Mouse (Mus musculus): ENCODE measurements at regions not wholly inside any gene's neighbourhood (a gene's known extent, or its start where the extent isn't known, plus 50 kb on each side); places are given as distances from the start of the nearest gene placed in this dataset.

DNA sequence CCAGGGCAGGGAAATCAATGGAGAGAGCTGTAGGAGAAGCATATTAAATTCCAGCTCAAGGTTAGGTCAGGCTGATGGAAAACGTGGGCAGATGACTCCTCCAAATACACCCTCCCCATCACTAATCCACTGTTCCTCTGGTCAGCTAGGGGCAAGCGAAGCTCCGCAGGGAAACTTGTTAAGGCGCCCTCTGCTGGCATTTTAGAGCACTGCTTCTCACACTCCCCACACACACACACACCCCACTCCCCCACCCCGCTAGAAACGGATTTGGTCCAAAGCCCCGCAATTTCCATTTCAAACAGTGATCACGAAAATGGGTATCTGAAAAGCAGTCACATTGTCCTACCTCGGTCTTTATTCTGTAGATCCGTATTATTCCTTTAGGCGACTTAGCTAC is 259.0 kb upstream of the Gpc5 start:
- 69% methylated on average over 11 of the region's 11 CpGs for WGBS
- ATAC-seq (ENCODE audit: low read depth): no peak
- Histone ChIP-seq H3K36me3 (ENCODE audit: control insufficient read depth, insufficient read depth, low read length) (no peaks in the 10 kb centered on the region), H3K4me1 (replicated peaks; ENCODE audit: control insufficient read depth, insufficient read depth, low read length) (peaks cover 4% of the 10 kb centered on the region), H3K4me2 (ENCODE audit: low read depth, low read length) (no peak overlapping the region), H3K27me3 (ENCODE audit: control insufficient read depth, insufficient read depth, low read depth, low read length) (no peaks in the 10 kb centered on the region), H3K9me3 (ENCODE audit: control insufficient read depth, low read length) (no peaks in the 10 kb centered on the region), H3K27ac (ENCODE audit: low read length) (no peak overlapping the region), H3K9ac (ENCODE audit: low read length) (no peak overlapping the region), H3K4me3 (ENCODE audit: low read length) (no peak overlapping the region)

DNA sequence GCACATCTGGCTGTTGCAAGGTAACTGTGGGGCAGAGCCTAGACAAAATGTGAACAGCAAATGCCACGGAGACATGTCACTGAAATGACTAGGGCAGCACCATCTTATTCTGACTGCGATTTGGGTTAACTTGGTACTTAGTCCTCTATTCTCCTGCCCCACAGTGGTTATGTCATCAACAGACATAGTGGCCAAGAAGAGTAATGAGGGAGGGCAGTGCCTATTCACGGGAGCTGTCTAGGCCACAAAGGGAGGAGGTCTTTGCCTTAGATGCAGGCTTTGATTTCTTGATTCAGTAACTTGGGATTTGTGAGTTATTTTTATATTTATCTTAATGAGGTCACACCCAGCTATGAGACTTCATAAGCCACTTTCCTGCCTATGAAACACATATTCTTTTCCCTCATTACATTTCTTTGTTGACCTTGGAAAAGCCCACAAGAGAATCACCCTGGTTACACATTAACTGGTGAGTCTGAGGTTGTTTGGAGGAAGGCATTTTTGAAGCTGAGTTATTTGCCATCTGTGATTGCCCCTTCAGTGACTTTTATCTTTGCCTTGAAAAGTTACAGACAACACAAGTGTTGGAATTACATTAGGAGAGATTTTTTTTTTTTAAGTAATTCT is 255.2 kb upstream of the Gpc5 start:
- ATAC-seq (ENCODE audit: low read depth): no peak
- 53% methylated on average over 3 of the region's 3 CpGs for WGBS

DNA sequence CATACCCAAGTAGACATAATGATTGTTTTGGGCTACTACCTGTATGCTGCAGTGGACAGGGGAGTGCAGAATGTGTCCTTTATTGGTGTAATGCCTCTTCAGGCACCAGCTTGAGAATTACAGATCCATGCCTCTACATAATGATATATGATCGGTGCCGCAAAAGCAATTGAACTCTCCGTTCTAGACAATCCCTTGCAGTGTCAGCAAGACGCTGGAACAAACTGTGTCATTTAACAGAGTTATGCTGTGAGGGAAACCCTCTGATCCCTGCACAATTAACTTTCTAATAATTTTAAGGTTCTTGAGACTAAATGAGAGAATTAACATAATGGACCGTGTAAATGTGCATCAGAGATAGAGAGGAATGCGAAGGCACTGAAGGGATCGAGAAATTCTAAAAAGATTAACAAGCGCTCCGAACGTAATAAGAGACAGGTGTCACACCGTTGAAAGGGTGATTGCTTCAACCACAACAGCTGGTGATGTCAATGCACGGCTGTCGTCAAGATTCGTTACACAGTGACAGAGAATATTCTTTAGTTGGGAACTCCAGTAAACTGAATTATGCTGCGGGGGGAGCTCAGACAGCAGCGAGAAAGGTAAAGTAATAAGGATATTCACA is 254.3 kb upstream of the Gpc5 start:
- Histone ChIP-seq H3K36me3 (ENCODE audit: control insufficient read depth, insufficient read depth, low read length) (no peaks in the 10 kb centered on the region), H3K9me3 (ENCODE audit: control insufficient read depth, low read length) (no peaks in the 10 kb centered on the region), H3K4me1 (replicated peaks; ENCODE audit: control insufficient read depth, insufficient read depth, low read length) (no peaks in the 10 kb centered on the region), H3K27me3 (ENCODE audit: control insufficient read depth, insufficient read depth, low read depth, low read length) (no peaks in the 10 kb centered on the region), H3K27ac (ENCODE audit: low read length) (no peak overlapping the region), H3K9ac (ENCODE audit: low read length) (no peak overlapping the region), H3K4me2 (ENCODE audit: low read depth, low read length) (no peak overlapping the region), H3K4me3 (ENCODE audit: low read length) (no peak overlapping the region)
- ATAC-seq (ENCODE audit: low read depth): no peak
- WGBS: 53% methylated on average over 16 of the region's 16 CpGs

More for the DNA sequence above, 255.2 kb upstream of the Gpc5 start:
- Histone ChIP-seq H3K27ac (ENCODE audit: low read length) (no peak overlapping the region), H3K9ac (ENCODE audit: low read length) (no peak overlapping the region), H3K27me3 (ENCODE audit: control insufficient read depth, insufficient read depth, low read depth, low read length) (no peaks in the 10 kb centered on the region), H3K4me3 (ENCODE audit: low read length) (no peak overlapping the region), H3K4me1 (replicated peaks; ENCODE audit: control insufficient read depth, insufficient read depth, low read length) (no peaks in the 10 kb centered on the region), H3K4me2 (ENCODE audit: low read depth, low read length) (no peak overlapping the region), H3K9me3 (ENCODE audit: control insufficient read depth, low read length) (no peaks in the 10 kb centered on the region), H3K36me3 (ENCODE audit: control insufficient read depth, insufficient read depth, low read length) (no peaks in the 10 kb centered on the region)

DNA sequence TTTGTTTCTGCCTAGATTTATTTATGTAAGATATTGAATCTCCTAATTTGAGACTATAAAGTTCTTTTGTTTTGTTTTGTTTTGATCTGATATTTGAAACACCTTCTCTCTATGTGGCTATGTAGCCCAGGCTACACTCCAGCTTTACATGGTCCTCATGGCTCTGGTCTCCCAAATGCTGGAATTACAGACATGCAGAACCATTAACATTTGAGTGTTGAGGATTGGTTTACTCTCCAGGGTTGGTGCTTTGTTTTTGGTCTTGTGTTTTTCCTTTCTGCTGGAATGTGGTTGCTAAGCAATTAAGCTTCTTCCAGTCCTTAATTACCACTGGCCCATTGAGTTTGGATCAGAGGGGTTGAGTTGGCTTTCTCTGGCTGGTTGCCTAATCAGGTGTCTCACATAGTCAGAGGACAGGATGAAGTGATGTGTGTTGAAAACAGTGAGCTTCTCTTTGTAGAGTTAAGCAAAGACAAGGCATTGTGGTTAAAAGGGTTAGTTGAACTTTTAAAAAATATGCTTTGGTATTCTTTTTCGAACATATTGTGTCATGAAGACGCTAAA is 252.6 kb upstream of the Gpc5 start:
- ATAC-seq (ENCODE audit: low read depth): no peak
- H3K4me1 ChIP-seq (replicated peaks; ENCODE audit: control insufficient read depth, insufficient read depth, low read length): 0 out of 2 replicates have a peak, but pooled peaks cover 2% of the 10 kb centered on the region
- no peaks in the 10 kb centered on the region for H3K27me3 ChIP-seq (ENCODE audit: control insufficient read depth, insufficient read depth, low read depth, low read length)
- H3K4me2 ChIP-seq (ENCODE audit: low read depth, low read length): no peak overlapping the region
- H3K27ac ChIP-seq (ENCODE audit: low read length): no peak overlapping the region
- H3K9ac ChIP-seq (ENCODE audit: low read length): no peak overlapping the region
- H3K4me3 ChIP-seq (ENCODE audit: low read length): no peak overlapping the region
- H3K36me3 ChIP-seq (ENCODE audit: control insufficient read depth, insufficient read depth, low read length): no peaks in the 10 kb centered on the region
- H3K9me3 ChIP-seq (ENCODE audit: control insufficient read depth, low read length): no peaks in the 10 kb centered on the region
- 85% methylated on average over 2 of the region's 2 CpGs for WGBS

DNA sequence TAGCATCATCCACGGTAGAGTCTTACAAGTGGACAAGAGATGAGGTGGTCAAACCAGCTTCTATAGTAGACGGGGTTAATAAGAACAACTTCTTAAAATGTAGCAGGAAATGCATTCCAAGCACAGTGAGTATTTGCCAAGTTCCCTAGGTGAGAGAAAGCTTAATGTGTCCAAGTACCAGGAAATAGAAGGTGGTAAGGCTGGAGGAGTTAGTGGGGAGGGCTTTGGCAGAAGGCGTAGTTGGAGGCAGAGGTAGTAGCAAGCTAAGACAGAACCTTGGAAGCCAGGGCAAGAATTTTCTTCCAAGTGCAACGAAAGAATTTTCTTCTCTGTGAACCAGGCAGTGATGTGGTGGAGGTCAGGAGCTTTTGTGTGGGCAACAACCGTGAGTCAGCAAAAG is 251.2 kb upstream of the Gpc5 start:
- Histone ChIP-seq H3K9me3 (ENCODE audit: control insufficient read depth, low read length) (no peaks in the 10 kb centered on the region), H3K27ac (ENCODE audit: low read length) (peak overlapping the region; percentile 72), H3K4me3 (ENCODE audit: low read length) (peak overlapping the region; percentile 13; the same call in 1 of the 2 replicates), H3K36me3 (ENCODE audit: control insufficient read depth, insufficient read depth, low read length) (no peaks in the 10 kb centered on the region), H3K4me2 (ENCODE audit: low read depth, low read length) (peak overlapping the region; percentile 38), H3K4me1 (replicated peaks; ENCODE audit: control insufficient read depth, insufficient read depth, low read length) (0 out of 2 replicates have a peak, but pooled peaks cover 2% of the 10 kb centered on the region), H3K9ac (ENCODE audit: low read length) (no peak overlapping the region), H3K27me3 (ENCODE audit: control insufficient read depth, insufficient read depth, low read depth, low read length) (no peaks in the 10 kb centered on the region)
- 44% methylated on average over 5 of the region's 5 CpGs for whole genome bisulfite sequencing
- peak; percentile 74 for ATAC-seq (ENCODE audit: low read depth)

DNA sequence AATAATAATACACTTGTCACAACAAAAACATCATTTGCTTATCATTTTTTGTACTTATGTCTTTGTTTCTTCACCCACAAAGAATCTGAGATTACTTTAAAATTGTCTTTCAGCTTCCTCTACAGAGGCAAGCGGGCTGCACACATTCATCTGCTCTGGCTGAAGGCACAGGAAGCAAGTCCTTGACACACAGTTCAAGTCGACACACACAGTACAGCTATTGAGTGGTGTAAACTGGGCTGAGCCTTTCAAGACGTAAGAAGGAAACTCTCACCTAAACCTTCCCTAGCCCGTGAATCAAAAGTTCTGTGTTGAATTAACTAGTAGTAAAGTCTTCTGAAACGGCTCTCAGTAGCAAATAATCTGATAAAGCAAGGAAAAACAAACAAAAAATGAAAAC is 250.5 kb upstream of the Gpc5 start:
- 0 out of 2 replicates have a peak, but pooled peaks cover 2% of the 10 kb centered on the region for H3K4me1 ChIP-seq (replicated peaks; ENCODE audit: control insufficient read depth, insufficient read depth, low read length)
- H3K4me2 ChIP-seq (ENCODE audit: low read depth, low read length): peak overlapping the region; percentile 30
- no peaks in the 10 kb centered on the region for H3K36me3 ChIP-seq (ENCODE audit: control insufficient read depth, insufficient read depth, low read length)
- H3K27ac ChIP-seq (ENCODE audit: low read length): peak overlapping the region; percentile 44; the same call in 1 of the 2 replicates
- H3K9me3 ChIP-seq (ENCODE audit: control insufficient read depth, low read length): no peaks in the 10 kb centered on the region
- peak; percentile 79 for ATAC-seq (ENCODE audit: low read depth)
- WGBS: 22% methylated on average over 5 of the region's 5 CpGs
- peak overlapping the region; percentile 21; the same call in 1 of the 2 replicates for H3K4me3 ChIP-seq (ENCODE audit: low read length)
- no peak overlapping the region for H3K9ac ChIP-seq (ENCODE audit: low read length)
- H3K27me3 ChIP-seq (ENCODE audit: control insufficient read depth, insufficient read depth, low read depth, low read length): no peaks in the 10 kb centered on the region

DNA sequence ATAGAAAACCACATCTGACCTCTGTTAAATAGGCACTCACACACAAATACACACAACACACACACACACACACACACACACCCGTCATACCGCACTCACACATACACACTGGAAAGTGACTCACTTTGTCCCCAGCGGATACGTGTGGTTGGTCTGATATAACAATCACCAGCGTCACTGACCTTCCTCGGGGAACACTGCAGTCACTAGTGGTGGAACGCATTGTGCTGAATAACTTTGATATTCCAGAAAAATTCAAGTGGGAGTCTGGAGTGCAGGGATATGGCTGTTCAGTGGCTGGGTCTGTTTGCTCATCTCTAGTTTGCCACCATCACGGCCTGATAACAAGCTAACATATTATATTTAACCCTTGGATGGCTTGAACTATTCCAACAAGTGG is 249.7 kb upstream of the Gpc5 start:
- no peaks in the 10 kb centered on the region for H3K36me3 ChIP-seq (ENCODE audit: control insufficient read depth, insufficient read depth, low read length)
- H3K27ac ChIP-seq (ENCODE audit: low read length): peak overlapping the region; percentile 53
- no peaks in the 10 kb centered on the region for H3K9me3 ChIP-seq (ENCODE audit: control insufficient read depth, low read length)
- 51% methylated on average over 8 of the region's 8 CpGs for whole genome bisulfite sequencing
- no peak overlapping the region for H3K9ac ChIP-seq (ENCODE audit: low read length)
- H3K4me1 ChIP-seq (replicated peaks; ENCODE audit: control insufficient read depth, insufficient read depth, low read length): 0 out of 2 replicates have a peak, but pooled peaks cover 2% of the 10 kb centered on the region
- peak; percentile 81 for ATAC-seq (ENCODE audit: low read depth)
- H3K4me2 ChIP-seq (ENCODE audit: low read depth, low read length): peak overlapping the region; percentile 27; the same call in 1 of the 2 replicates
- H3K4me3 ChIP-seq (ENCODE audit: low read length): peak overlapping the region; percentile 38
- H3K27me3 ChIP-seq (ENCODE audit: control insufficient read depth, insufficient read depth, low read depth, low read length): no peaks in the 10 kb centered on the region

DNA sequence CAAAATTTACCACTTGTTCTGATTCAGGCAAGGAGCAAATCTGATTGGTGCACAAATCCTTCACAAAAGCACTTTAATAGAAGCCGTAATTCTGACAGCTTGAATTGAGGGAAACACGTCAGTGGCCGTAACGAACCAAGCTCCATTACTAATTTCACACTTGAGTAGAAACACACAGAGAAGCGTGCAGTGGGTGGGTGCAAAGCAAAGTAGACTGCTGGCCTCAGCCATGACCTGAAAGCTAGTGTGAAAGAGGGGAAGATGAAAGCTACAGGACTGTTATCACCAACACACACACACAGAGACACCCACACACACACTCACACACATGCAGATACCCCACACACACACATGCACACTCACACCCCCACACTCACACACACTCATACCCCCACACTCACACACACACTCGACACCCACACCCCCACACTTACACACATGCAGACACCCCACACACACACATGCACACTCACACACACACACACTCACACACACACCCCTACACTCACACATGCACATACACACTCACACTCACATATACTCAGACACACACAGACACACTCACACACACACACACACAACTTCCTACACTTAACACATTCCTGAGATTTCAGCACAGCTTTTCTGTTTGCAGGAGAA is 248.8 kb upstream of the Gpc5 start:
- H3K9ac ChIP-seq (ENCODE audit: low read length): no peak overlapping the region
- no peak overlapping the region for H3K4me2 ChIP-seq (ENCODE audit: low read depth, low read length)
- peak overlapping the region; percentile 10; the same call in 1 of the 2 replicates for H3K27ac ChIP-seq (ENCODE audit: low read length)
- 76% methylated on average over 6 of the region's 6 CpGs for WGBS
- no peak for ATAC-seq (ENCODE audit: low read depth)
- no peaks in the 10 kb centered on the region for H3K9me3 ChIP-seq (ENCODE audit: control insufficient read depth, low read length)
- H3K4me1 ChIP-seq (replicated peaks; ENCODE audit: control insufficient read depth, insufficient read depth, low read length): 0 out of 2 replicates have a peak, but pooled peaks cover 2% of the 10 kb centered on the region
- H3K4me3 ChIP-seq (ENCODE audit: low read length): no peak overlapping the region
- H3K36me3 ChIP-seq (ENCODE audit: control insufficient read depth, insufficient read depth, low read length): no peaks in the 10 kb centered on the region
- no peaks in the 10 kb centered on the region for H3K27me3 ChIP-seq (ENCODE audit: control insufficient read depth, insufficient read depth, low read depth, low read length)
